In the genomic region with DNA sequence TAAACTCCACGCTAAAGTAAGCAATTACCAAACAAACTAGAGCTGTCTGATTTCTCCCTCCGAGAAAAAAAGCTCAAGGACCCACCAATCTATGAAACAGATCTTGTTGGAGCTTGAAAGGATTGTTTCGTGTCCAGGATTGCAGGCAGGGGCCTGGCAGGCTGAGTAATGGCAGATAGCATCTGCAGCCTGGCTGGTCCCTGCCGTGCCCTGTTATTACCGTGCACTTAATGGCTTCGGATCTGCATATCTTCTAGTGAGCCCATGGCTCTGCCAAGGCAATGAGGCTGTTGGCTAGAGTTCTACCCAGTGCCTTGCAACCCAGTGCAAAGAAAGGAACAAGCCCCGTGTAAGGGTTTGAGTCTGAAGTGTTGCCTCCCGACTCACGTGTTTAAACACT, we compare ENCODE assay signal across 20 mouse cellular contexts.
"Had no signal": no experiment of that assay in that cellular context is flagged by ENCODE, and none has a peak within 500 bp of the region (broad histone marks: within the 10 kb centered on the region; RNA-seq: fewer than 3 reads in every experiment).

No protein-coding gene starts in this region.

- H3K4me2 ChIP-seq: intestine, embryonic 15.5 days; limb, embryonic 12.5 days; limb, embryonic 15.5 days; liver, embryonic 11.5 days; lung, embryonic 14.5 days; midbrain, embryonic 12.5 days; midbrain, embryonic 15.5 days; neural tube, embryonic 12.5 days; neural tube, embryonic 15.5 days; stomach, embryonic 15.5 days had no signal

- H3K27me3 ChIP-seq: intestine, embryonic 15.5 days; limb, embryonic 12.5 days; limb, embryonic 15.5 days; midbrain, embryonic 12.5 days; midbrain, embryonic 15.5 days; neural tube, embryonic 12.5 days; neural tube, embryonic 15.5 days; stomach, embryonic 15.5 days had no signal

- H3K4me3 ChIP-seq: intestine, embryonic 15.5 days; limb, embryonic 12.5 days; limb, embryonic 15.5 days; midbrain, embryonic 12.5 days; midbrain, embryonic 15.5 days; neural tube, embryonic 12.5 days; neural tube, embryonic 15.5 days; stomach, embryonic 15.5 days had no signal

- H3K27ac ChIP-seq: intestine, embryonic 15.5 days; limb, embryonic 12.5 days; limb, embryonic 15.5 days; liver, embryonic 14.5 days; macrophage; midbrain, embryonic 12.5 days; midbrain, embryonic 15.5 days; neural tube, embryonic 12.5 days; neural tube, embryonic 15.5 days; stomach, embryonic 15.5 days had no signal

- H3K36me3 ChIP-seq: intestine, embryonic 15.5 days; limb, embryonic 12.5 days; limb, embryonic 15.5 days; midbrain, embryonic 12.5 days; midbrain, embryonic 15.5 days; neural tube, embryonic 12.5 days; neural tube, embryonic 15.5 days; stomach, embryonic 15.5 days had no signal

- H3K9ac ChIP-seq: intestine, embryonic 15.5 days; limb, embryonic 12.5 days; limb, embryonic 15.5 days; liver, embryonic 14.5 days; liver, postnatal 0 days; lung, embryonic 14.5 days; midbrain, embryonic 12.5 days; midbrain, embryonic 15.5 days; neural tube, embryonic 12.5 days; neural tube, embryonic 15.5 days; stomach, embryonic 15.5 days had no signal

- DNase-seq: kidney, adult 18-20 months; left cerebral cortex, postnatal 4 days; liver, postnatal 0 days; lung, embryonic 14.5 days; right cerebral cortex, adult 18-20 months; right cerebral cortex, postnatal 14 days; right cerebral cortex, postnatal 4 days; thymus, postnatal 25 days had no signal

- H3K9me3 ChIP-seq: intestine, embryonic 15.5 days; limb, embryonic 12.5 days; limb, embryonic 15.5 days; midbrain, embryonic 12.5 days; midbrain, embryonic 15.5 days; neural tube, embryonic 12.5 days; neural tube, embryonic 15.5 days; stomach, embryonic 15.5 days had no signal

- ATAC-seq: intestine, embryonic 15.5 days; liver, postnatal 0 days; lung, postnatal 0 days; midbrain, embryonic 15.5 days had no signal

- H3K4me1 ChIP-seq: intestine, embryonic 15.5 days; limb, embryonic 12.5 days; limb, embryonic 15.5 days; midbrain, embryonic 12.5 days; midbrain, embryonic 15.5 days; neural tube, embryonic 12.5 days; neural tube, embryonic 15.5 days; stomach, embryonic 15.5 days had no signal
